Mouse (Mus musculus) liver, adult 2 months (tissue): Measurements from ENCODE around the gene Ap1b1. TPM values are rescaled to one million over a fixed set of nuclear protein-coding genes. Genes with fewer than 3 reads are reported as not detected.

Source experiments
- DNase-seq: peaks from one replicate; pipeline ENCODE4 v3.0.0-alpha.2; 2011; ENCODE audit warnings: low read depth, low spot score; ENCODE audit errors: extremely low read depth
- H3K27ac ChIP-seq: fragments of 200-500 bp; replicated peaks from 2 replicates; pipeline ENCODE4 v1.5.1; 2012; ENCODE audit warnings: low read depth, mild to moderate bottlenecking, control low read depth, inconsistent platforms, low read length; ENCODE audit not compliant: insufficient read depth
- H3K27me3 ChIP-seq: fragments of 200-500 bp; 2 replicates; pipeline ENCODE4 v1.6.1; 2012; ENCODE audit warnings: mild to moderate bottlenecking, moderate library complexity, low read length, inconsistent platforms; ENCODE audit not compliant: control insufficient read depth, insufficient read depth
- H3K36me3 ChIP-seq: fragments of 200-500 bp; 2 replicates; pipeline ENCODE4 v1.6.1; 2012; ENCODE audit warnings: low read length, inconsistent platforms; ENCODE audit not compliant: control insufficient read depth, insufficient read depth
- H3K4me1 ChIP-seq: fragments of 200-500 bp; 2 replicates; pipeline ENCODE4 v1.6.1; 2011; ENCODE audit warnings: low read length; ENCODE audit not compliant: control insufficient read depth, insufficient read depth
- H3K4me3 ChIP-seq: fragments of 200-500 bp; 2 replicates; pipeline ENCODE4 v1.5.1; 2011; ENCODE audit warnings: low read depth, mild to moderate bottlenecking, control low read depth, low read length, moderate library complexity; ENCODE audit not compliant: insufficient read depth
- H3K79me2 ChIP-seq: fragments of 200-500 bp; 2 replicates; pipeline ENCODE4 v1.6.1; 2012; ENCODE audit warnings: inconsistent platforms, mild to moderate bottlenecking, low read length, moderate library complexity; ENCODE audit not compliant: control insufficient read depth, insufficient read depth
- H3K9ac ChIP-seq: fragments of 200-500 bp; 2 replicates; pipeline ENCODE4 v1.6.1; 2012; ENCODE audit warnings: low read depth, mild to moderate bottlenecking, control low read depth, inconsistent platforms, low read length
- CTCF ChIP-seq: fragments of 200-500 bp; IDR thresholded peaks from 2 replicates; pipeline ENCODE4 v1.5.1; 2011; ENCODE audit warnings: low read depth, low read length, control low read depth
- POLR2A ChIP-seq: fragments of 200-500 bp; IDR thresholded peaks from 2 replicates; pipeline ENCODE4 v1.6.1; 2011; ENCODE audit warnings: low read length, control low read depth; ENCODE audit not compliant: insufficient read depth; ENCODE audit errors: extremely low read depth
- WGBS: fragments of 180-500 bp; shearing (Covaris S2); methylation state at CpG from one replicate; pipeline ENCODE4 v1.1.7; 2018; 5-methylcytosine and 5-hydroxymethylcytosine counted together
- polyA plus RNA-seq: library from polyadenylated mRNA; depleted of rRNA; stranded (reverse); fragments of >200 nt; gene quantifications from 2 replicates; pipeline ENCODE4 v1.2.3, GENCODE M21; 2012; rRNA removed
- total RNA-seq: library from RNA; depleted of rRNA; stranded (reverse); fragments of >200 nt; gene quantifications from 2 replicates; pipeline ENCODE4 v1.2.3, GENCODE M21; 2014; rRNA removed

Gene Ap1b1
- total RNA-seq (30.1 and 41.2 TPM in 2 replicates), polyA plus RNA-seq (46.7 and 48.8 TPM in 2 replicates)

GRCm38 (mm10) chr11:4986695-4987486, at the start of gene Ap1b1:
Gene Ap1b1 (plus strand): TSS chr11:4986824.
- Histone ChIP-seq H3K27me3 (no peaks in the 10 kb centered on the region), H3K9ac (peak within 1 kb of the TSS; percentile 75), H3K79me2 (peaks cover 29% of the 10 kb centered on the region; the same call in 1 of the 2 replicates), H3K36me3 (no peaks in the 10 kb centered on the region), H3K27ac (peak within 1 kb of the TSS; percentile 79), H3K4me1 (peaks cover 16% of the 10 kb centered on the region; the same call in 1 of the 2 replicates), H3K4me3 (peak within 1 kb of the TSS; percentile 78)
- TF ChIP-seq POLR2A (peak; percentile 70), CTCF (no peak)
- DNase-seq, result peak; percentile 77
- WGBS, result under 1% methylated on average over 61 of the region's 62 CpGs

- Histone ChIP-seq H3K27me3 (peaks cover 23% of the 10 kb centered on the region), H3K79me2 (no peaks in the 10 kb centered on the region), H3K9ac (no peak overlapping the region), H3K27ac (no peak overlapping the region), H3K4me1 (peaks cover 2% of the 10 kb centered on the region; the same call in 1 of the 2 replicates), H3K36me3 (no peaks in the 10 kb centered on the region), H3K4me3 (no peak overlapping the region)
- no peak for DNase-seq
- WGBS, result 44% methylated on average over 13 of the region's 13 CpGs
- no peak for TF ChIP-seq CTCF
- TF ChIP-seq POLR2A, result no peak
Observed at GRCm38 (mm10) chr11:4946530-4946929, 40.1 kb upstream of the Ap1b1 start.

- peak overlapping the region; percentile 40 for H3K9ac ChIP-seq
- 0 out of 2 replicates have a peak, but pooled peaks have one; percentile 1 for TF ChIP-seq CTCF
- TF ChIP-seq POLR2A, result no peak
- peaks cover 2% of the 10 kb centered on the region; the same call in 1 of the 2 replicates for H3K4me1 ChIP-seq
- no peak overlapping the region for H3K27ac ChIP-seq
- H3K4me3 ChIP-seq, result peak overlapping the region; percentile 44
- no peaks in the 10 kb centered on the region for H3K36me3 ChIP-seq
- WGBS, result 2% methylated on average over 119 of the region's 120 CpGs
- peaks cover 23% of the 10 kb centered on the region for H3K27me3 ChIP-seq
- no peak for DNase-seq
- H3K79me2 ChIP-seq, result no peaks in the 10 kb centered on the region
Observed at GRCm38 (mm10) chr11:4946947-4947812, 39.4 kb upstream of the Ap1b1 start.

GRCm38 (mm10) chr11:4947813-4948174, 38.8 kb upstream of the Ap1b1 start, which contains the start of gene Nefh:
Gene Nefh (minus strand): TSS chr11:4948064.
- peaks cover 23% of the 10 kb centered on the region for H3K27me3 ChIP-seq
- WGBS, result 1% methylated on average over 41 of the region's 41 CpGs
- no peaks in the 10 kb centered on the region for H3K36me3 ChIP-seq
- TF ChIP-seq POLR2A (no peak), CTCF (no peak)
- H3K79me2 ChIP-seq, result no peaks in the 10 kb centered on the region
- H3K4me3 ChIP-seq, result peak within 1 kb of the TSS; percentile 44
- H3K27ac ChIP-seq, result no peak within 1 kb of the TSS
- peaks cover 2% of the 10 kb centered on the region; the same call in 1 of the 2 replicates for H3K4me1 ChIP-seq
- H3K9ac ChIP-seq, result peak within 1 kb of the TSS; percentile 40
- DNase-seq, result no peak

- H3K27ac ChIP-seq, result no peak overlapping the region
- H3K9ac ChIP-seq, result no peak overlapping the region
- no peaks in the 10 kb centered on the region for H3K79me2 ChIP-seq
- H3K27me3 ChIP-seq, result peaks cover 23% of the 10 kb centered on the region
- no peak for TF ChIP-seq CTCF
- TF ChIP-seq POLR2A, result no peak
- 44% methylated on average over 8 of the region's 8 CpGs for WGBS
- no peak for DNase-seq
- no peaks in the 10 kb centered on the region for H3K36me3 ChIP-seq
- no peak overlapping the region for H3K4me3 ChIP-seq
- peaks cover 2% of the 10 kb centered on the region; the same call in 1 of the 2 replicates for H3K4me1 ChIP-seq
Observed at GRCm38 (mm10) chr11:4948792-4949191, 37.8 kb upstream of the Ap1b1 start.
